Mouse (Mus musculus): ENCODE results near the gene Sp100. TPM values are rescaled to one million over a fixed set of nuclear protein-coding genes. Genes with fewer than 3 reads are reported as not detected.

Gene Sp100
- total RNA-seq, 2 experiments from 2014 or later = 7.4 to 10.5 TPM

DNA sequence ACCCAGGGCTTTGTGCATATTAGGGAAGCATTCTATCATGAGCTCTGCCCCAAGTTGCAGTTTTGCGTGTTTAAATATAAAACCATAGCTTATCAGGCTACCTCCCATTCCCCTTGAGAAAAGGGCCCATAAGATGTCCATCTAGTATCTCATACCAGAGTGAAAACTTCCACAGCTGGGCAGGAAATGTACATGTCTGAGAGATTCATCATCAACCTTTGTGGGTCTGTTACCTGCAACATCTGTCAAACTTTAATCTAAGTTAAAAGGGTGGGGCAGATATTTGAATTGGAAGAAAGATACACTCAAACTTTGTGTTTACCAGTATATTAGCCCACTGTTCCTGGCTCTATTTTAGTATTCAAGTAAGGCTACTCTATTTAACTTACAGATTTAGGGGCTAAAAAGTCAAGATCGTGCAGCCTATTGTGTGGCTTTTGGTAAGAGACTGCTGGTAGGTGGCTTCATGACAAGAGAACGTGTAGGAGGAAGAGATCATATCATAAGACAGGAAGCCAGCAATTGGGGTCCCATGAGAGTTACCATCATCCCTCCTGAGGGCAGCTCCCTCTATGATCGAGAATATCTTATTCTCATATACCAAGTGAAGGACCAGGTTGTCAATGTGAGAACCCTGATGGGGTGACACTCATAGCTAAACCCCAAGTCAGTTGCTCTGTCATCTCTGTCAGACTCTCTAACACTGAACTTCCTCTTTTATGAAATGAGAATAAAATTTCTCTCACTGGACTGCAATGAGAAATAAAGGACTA lies 48.1 kb downstream of the Sp100 start:
- intact Hi-C loops (cut with DNase I) = no loop called here
- DNase-seq = no peak

DNA sequence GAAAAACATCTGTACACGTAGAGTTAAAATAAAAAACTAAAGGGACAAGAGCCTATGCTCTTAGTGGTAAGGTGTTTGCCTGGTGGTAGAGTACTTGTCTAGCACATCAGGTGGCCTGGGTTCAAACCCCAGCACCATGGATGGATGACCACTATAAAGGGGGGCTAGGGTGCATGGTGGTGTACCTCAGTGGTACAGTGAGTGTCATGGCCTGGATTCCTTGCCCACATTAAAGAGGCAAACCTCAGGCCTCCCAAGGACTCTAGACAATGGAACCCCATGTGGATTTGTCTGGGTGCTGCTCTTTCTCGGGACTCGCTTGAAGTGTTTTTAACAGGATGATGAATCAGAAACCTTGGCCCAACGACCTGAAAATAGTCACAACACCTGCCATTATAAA lies 52.7 kb downstream of the Sp100 start:
- intact Hi-C loops (cut with DNase I) = no loop called here

DNA sequence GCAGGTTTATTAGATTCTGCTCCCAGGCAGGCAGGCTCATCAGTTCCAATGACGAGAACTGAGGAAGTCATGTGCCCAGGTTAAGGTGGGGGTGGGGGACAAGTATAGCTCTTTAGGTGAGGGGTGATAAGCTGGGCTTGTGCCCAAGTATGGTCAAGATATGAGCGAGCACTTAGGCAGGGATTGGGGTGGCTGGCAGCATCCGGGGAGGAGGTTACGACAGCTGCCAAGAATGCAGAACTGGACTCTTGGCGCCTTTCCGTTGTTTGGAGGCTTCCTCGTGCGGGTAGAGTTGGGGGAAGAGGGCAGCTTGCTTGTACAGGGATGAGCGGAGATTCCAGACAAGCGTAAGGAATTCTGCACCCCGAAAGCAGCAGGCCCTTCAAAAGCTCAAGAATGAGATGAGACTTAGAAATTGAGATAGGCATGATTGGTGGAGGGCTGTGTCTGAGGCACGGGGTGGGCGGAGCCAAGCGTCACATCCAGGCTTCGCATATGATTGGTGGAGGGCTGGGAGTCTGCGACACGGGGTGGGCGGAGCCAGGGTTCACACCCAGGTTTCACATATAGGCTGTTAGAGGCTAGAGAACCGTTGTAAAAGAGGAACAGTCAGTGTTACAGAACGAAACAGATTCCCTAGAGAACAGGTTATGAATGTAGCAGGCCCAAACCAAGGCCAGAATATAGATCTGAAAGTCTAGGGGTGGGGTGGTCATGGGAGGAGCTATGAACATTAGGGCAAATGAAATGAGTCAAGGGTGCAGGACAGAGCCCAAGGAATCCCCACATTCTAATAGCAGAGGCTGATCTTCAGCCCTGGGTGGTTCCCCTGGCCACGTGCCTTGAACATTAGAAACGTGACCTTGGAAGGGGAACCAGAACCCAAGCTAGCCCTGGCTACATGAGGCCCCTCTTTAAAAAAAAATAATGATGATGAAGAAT lies 53.7 kb downstream of the Sp100 start:
- DNase-seq = peak; percentile 88
- intact Hi-C loops (cut with DNase I) = no loop called here

More for the DNA sequence above, 52.7 kb downstream of the Sp100 start:
- DNase-seq = no peak

DNA sequence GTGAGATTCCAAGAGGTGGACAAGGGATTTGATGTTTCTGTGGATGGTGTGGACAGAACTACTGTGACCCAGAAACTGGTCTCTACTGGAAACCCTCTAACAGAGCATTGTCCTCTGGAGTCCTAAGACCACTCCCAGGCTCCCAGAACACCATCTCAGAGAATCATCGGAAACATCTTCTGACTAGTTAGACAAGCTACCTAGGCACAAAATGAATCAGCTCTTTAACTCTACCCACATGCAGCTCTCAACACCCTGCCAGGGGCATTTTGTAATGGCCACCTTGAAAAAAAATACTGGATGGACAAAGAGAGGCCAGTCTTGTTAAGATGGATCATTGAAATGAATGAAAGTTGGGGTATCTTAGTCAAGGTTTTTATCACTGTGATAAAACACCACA lies 55.8 kb downstream of the Sp100 start:
- intact Hi-C loops (cut with DNase I) = no loop called here
- no peak for DNase-seq

DNA sequence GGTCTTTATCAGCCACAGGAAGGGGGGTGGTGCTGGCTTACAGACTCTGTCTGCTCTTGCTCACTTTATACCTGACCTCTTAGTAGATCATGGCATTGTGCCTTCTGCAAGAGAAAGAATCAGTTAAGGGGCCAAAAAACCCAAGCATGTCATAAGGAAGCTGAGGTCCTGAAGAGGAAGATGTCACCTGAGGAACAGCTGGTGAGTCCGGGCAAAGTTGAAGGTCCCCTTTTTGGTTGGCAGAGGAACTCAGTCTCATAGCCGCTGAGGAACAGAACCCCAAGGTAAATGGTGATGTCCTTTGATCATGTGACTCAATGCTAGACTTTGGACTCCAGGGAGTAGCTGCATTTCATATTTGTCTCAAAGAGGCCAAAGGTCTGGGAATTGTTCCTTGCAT lies 57.0 kb downstream of the Sp100 start:
- DNase-seq = no peak
- intact Hi-C loops (cut with DNase I) = no loop called here

DNA sequence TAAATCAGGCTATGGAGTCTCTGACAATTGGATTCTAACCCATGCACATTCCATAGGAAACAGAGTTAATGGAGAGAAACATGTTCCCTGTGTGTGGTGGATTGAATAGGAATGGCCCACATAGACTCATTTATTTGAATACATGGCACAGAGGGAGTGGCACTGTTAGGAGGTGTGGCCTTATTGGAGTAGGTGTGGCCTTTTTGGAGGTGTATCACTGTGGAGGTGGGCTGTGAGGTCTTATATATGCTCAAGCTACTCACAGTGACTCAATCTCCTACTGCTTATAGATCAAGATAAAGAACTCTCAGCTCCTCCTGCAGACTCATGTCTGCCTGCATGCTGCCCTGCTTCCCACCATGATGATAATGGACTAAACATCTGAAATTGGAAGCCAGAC lies 64.7 kb downstream of the Sp100 start:
- DNase-seq = no peak
- intact Hi-C loops (cut with DNase I) = no loop called here

DNA sequence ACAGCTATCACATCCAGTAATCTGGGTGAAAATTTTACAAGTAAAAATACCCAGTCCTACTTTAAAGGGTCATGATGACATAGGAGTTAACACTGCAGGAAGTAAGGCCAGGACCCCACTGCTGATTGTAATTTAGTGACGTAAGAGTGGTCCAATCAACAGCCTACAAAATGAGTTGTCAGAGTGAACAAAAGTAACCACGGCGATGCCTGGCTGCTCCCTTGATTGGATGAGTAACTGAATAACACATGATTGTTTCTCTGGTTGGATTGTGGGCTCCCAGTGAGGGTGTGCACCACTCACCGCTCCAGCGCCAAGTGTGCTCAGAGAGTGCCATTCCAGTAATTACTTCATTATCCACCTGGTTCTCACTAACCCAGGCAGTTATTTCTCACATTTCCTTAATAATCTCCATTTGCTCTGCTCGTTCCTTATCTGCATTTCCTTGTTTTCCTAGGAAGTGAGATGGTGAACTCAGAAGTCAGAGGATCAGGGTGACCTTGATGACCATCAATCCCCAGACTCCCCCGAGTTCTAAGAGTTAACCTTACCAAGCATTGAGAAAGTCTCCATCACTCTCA lies 66.7 kb downstream of the Sp100 start:
- DNase-seq = no peak
- intact Hi-C loops (cut with DNase I) = no loop called here

DNA sequence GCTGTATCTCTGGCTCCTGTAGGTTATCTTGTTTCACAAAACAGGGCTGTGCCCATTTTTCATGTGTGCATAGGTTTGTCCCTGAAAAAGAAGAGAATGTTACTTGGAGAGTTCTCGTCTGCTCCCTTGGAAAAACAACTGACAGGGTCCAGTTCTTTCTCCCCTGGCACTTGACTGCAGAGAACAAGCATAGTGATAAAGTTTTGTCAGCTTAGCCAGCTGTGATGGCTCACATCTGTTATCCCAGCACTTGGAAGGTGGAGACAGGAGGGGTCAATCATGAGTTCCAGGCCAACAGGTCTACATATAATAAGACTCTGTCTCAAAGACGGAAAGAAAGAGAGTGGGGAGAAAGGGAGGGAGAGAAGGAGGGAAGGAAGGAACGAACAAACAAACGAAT lies 69.3 kb downstream of the Sp100 start:
- intact Hi-C loops (cut with DNase I) = no loop called here
- no peak for DNase-seq

DNA sequence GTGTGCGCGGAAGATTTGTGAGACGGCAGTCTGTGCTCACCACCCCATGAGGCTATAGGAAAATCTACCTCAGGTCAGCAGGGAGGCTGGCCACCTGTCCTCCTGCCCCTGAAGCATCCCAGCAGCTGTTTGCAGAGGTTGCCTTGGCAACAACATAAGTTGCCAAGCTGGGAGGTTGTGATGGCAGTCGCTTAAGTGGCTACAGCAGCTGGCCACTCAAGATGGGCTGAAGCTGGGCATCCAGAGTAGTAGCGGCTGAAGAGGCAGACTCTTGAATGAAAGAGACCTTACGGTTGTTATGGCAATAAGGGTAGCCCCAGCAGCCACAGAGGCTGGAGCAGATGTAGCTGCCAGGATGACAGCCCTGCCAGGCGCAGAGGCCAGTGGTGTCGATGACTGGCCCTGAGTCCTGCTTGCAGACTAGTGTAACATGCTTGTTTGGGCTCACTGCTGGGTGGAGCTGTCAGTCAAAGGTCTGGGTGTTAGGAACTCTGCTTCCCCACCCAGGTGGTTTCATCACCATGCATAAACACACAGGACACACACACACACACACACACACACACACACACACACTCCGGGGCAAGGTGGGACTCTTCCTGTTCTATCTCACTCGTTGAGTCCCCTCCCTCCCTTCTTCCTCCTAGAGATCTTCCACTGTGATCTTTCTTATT lies 70.6 kb downstream of the Sp100 start:
- no peak for DNase-seq
- intact Hi-C loops (cut with DNase I) = no loop called here

DNA sequence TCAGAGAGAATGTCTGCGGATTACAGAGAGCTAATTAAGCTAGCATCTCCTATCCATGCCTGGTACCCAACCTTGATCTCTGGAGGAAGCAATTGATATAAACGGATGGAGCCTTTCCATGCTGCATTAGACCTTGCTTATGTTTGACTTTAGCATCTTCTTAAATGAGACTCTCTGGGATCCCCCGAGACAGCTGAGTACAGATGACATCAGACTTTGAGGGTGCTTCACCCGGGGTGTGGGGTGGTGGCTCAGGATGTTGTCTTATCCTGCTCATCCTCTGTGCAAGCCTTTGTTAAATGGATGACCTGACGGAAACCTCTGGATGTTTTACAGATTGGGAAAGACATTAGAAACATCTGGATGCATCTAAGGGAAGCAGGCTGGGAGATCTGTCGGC lies 80.7 kb downstream of the Sp100 start:
- intact Hi-C loops (cut with DNase I) = loop anchor here (10.0 kb wide), 1 partner anchor 114 kb away; no protein-coding TSS in a partner anchor
- DNase-seq = no peak

DNA sequence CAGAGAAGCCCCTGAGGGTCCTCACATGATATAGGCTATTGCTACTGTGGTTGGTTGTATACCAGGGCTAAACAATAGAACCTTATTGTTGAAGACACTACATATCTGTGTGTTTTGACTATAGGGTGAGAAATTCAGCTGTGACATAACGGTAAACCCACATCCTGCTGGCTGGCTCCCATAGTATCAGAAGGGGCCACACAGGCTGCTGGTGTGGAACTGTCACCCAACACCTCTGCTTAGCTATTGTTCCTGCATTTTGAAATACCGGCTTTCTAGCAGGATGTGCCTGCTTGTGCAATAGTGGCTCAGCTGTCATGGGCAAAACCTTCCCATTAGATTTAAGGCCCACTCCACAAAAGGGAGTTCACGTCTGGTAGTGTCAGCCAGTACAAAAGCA lies 82.8 kb downstream of the Sp100 start:
- intact Hi-C loops (cut with DNase I) = loop anchor here (10.0 kb wide), 1 partner anchor 112 kb away; no protein-coding TSS in a partner anchor
- no peak for DNase-seq

DNA sequence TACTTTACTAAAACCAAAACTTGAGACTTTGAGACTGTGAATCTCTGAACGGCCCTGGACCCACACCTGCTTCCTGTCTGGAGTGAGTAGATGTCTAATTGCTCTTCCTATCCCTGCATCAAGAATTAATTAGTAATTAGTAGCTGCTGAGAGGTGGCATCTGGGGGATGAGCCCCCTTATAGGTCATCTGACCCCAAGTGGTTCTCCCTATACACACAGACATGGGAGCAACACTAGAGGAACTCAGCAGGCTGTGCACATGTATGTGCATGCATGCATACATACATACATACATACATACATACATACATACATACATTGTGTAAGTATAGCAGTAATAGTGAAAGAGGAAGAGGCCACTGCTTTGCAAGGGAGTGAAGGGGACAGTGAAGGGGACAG lies 84.7 kb downstream of the Sp100 start:
- no peak for DNase-seq

DNA sequence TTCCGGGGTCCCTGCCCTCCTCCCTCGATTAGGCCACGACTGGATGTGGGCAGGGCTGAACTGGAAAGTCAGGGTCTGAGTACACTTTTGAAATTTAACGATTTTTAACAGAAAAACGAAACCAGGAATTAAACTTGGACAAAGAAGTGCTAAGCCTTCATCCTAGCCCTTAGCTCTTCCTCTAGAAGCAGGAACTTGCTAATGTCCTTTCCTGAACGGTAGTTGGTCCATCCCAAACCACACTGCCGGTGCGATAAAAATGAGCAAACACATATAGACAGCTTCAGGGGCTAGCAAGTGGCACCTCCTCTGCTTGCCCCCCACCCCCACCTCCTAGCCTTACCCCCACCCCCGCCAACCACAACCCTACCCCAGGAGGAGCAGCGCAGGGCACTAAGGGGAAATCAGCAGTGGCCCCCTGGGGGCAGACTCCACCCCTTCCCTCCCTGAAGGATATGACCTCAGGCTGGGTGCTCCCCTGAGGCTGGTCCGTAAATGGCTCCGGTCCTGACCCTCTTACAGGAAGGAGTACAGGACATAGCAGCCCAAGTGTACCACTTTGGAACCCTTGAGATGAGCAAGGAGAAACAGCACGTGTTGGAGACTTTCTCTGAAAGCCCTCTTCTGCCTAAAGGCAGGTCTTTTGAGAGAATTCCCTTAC lies 85.8 kb downstream of the Sp100 start:
- DNase-seq = peak; percentile 38 to 41
- intact Hi-C loops (cut with DNase I) = loop anchor here (1.0 to 10.0 kb wide), 2 partner anchors 109 to 154 kb away; no protein-coding TSS in a partner anchor

More for the DNA sequence above, 84.7 kb downstream of the Sp100 start:
- intact Hi-C loops (cut with DNase I) = loop anchor here (10.0 kb wide), 1 partner anchor 110 kb away; no protein-coding TSS in a partner anchor

DNA sequence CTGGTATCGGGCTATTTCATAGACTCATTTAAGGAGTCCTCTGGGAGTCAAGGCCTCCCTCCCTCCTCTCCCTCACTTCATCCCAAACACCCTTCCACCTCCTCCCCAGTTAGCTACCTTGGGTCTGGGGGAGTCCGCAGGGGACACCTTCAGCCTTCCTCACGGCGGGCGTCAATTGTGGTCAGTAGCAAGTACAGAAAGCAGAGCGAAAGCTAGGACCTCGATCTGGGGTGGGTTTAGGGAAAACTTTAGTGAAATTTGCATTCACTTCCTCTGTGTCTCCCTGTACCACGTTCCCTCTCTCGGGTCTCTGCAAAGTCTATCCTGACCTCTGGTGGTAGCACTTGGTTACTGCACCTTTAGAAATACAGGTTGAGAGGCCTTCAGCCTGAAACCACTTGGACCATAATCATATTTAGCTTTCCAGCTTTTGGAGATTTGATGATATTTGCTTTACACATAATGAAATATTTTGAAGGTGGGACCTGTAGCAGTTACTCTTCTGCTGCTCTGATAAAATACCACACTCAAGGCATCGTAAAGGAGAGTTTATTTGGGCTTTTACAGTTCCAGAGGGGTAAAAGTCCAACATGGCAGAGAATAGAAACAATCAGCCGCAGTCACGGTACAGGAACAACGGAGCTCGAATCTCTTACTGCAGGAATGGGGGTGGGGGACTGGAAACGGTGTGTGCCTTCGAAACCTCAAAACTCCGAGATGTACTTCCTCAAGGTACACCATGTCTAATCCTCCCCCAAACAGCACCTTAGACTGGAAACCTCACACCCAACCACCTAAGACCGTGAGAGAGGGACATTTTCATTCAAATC lies 86.8 kb downstream of the Sp100 start:
- intact Hi-C loops (cut with DNase I) = loop anchor here (1.0 to 10.0 kb wide), 2 partner anchors 108 to 155 kb away; no protein-coding TSS in a partner anchor
- peak; percentile 82 to 90 for DNase-seq

DNA sequence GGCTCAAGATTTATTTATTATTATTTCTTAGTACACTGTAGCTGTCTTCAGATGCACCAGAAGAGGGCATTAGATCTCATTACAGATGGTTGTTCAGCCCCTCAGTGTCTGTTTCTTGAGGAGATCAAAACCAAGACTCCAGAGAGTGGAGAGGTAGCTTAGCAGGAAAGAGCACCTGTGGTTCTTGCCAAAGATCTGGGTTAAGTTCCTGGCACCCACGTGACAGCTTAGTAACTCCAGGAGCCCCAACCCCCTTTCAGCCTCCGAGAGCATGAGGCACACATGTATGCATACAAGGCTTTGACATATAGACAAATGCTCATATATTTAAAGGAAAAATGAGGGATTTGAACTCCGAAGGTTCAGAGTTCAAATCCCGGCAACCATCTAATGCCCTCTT lies 89.2 kb downstream of the Sp100 start:
- intact Hi-C loops (cut with DNase I) = loop anchor here (10.0 kb wide), 1 partner anchor 106 kb away; no protein-coding TSS in a partner anchor
- DNase-seq = no peak

DNA sequence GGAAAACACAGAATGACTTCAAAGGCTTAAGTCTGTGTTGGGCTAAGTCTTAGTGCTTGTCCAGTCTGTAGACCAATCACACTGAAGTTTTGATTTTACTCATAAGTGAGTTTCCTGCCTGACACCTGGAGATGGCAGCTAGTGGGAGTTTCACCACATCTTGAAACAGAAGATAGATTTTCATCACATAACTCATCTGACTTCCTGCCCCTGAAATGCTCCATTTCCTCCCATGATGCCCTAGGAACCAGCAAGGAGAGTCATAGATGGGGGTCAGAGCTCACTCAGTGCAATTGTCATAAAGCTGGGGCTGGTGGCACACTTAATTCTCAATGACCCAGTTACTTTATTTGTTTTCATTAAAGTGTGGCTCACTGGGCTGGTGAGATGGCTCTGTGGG lies 90.0 kb downstream of the Sp100 start:
- no peak for DNase-seq
- intact Hi-C loops (cut with DNase I) = loop anchor here (10.0 kb wide), 1 partner anchor 105 kb away; no protein-coding TSS in a partner anchor

DNA sequence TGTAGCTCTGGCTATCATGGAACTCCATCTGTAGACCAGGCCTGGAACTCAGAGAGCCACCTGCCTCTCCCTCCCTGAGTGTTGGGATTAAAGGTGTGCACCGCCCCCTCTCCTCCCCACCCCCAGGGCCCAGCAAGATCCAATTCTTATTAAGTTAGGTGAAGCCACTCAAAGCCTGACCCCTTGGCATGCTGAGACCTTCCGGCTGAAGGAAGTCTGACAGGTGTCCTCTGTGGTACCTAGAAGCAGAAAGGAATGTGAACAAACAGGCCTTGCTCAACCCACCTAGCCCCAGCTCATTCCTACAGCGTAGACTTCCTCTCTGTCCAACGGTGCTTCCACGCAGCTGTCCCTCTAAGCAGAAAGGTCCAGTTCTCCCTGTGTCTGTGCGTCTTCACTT lies 91.1 kb downstream of the Sp100 start:
- intact Hi-C loops (cut with DNase I) = no loop called here
- no peak for DNase-seq

DNA sequence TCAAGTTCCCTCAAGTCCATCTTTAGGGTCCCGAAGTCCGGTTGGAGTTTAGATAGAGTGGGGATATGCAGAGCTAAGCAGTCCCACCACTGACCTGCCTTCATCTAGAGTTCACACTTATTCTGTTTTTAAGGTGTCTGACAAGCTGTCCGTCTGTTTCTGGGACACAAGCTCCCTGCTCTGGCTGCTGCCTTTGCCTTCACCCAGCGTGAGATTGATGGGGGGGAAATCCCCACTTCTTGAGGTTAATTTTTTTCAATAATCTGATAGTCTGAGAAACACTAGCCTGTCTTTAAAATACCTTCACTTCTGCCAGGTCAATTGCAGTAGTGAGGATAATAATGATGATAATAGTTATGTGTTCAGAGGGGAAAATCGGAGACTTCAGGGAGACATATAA lies 92.5 kb downstream of the Sp100 start:
- no peak for DNase-seq
- intact Hi-C loops (cut with DNase I) = no loop called here

DNA sequence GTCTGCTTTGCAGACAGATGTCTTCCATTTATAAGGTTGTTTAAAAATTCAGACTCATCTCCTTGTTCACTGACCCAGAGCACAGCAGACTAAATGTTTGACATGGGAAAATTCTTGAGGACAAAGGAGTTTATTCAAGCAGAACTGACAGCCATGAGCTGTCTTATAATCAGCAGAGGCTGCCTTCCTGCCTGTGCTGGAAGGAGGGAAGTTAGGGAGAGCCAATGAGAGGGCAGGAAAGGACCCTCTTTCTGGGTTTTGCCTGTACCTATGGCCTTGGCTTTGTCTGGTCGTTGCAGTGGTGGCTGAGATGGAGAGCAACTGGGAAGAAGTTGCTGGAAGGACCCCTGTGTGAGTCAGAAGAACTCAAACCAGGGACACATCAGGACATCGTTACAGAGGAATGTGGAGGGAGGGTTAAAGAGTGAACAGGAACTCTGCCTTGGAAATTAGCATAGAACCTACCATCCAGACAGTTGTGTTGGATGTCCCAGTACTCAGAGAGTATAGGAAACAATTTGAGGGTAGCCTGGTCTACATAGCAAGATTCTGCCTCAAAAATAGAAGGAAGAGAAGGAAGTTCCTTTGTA lies 93.2 kb downstream of the Sp100 start:
- intact Hi-C loops (cut with DNase I) = no loop called here

More for the DNA sequence above, 93.2 kb downstream of the Sp100 start:
- DNase-seq = no peak

Measured in heart, postnatal 10 days (tissue).